Mouse (Mus musculus): Measurements from ENCODE around the gene Synrg. TPM values are rescaled to one million over a fixed set of nuclear protein-coding genes. Genes with fewer than 3 reads are reported as not detected.

The Synrg gene
- total RNA-seq, 2 experiments from 2014 or later: 31.3 to 36.1 TPM

- no peak for DNase-seq
These were observed 109.9 kb downstream of the Synrg start for GRCm38 (mm10) chr11:84073816-84074764.

- DNase-seq: no peak
These were observed 112.8 kb downstream of the Synrg start for GRCm38 (mm10) chr11:84077008-84077407.

GRCm38 (mm10) chr11:84078601-84079000 is 114.4 kb downstream of the Synrg start:
- no peak for DNase-seq

GRCm38 (mm10) chr11:84079361-84079760 is 115.1 kb downstream of the Synrg start:
- DNase-seq: no peak

GRCm38 (mm10) chr11:84079887-84080286 is 115.7 kb downstream of the Synrg start:
- no peak for DNase-seq

GRCm38 (mm10) chr11:84080327-84080726 is 116.1 kb downstream of the Synrg start:
- no peak for DNase-seq

- no peak for DNase-seq
These were observed 117.7 kb downstream of the Synrg start for GRCm38 (mm10) chr11:84081901-84082300.

GRCm38 (mm10) chr11:84090572-84090971 is 126.3 kb downstream of the Synrg start:
- no peak for DNase-seq

Other genes starting within 250 kb of the Synrg start
- gene Wfdc21, start 217.5 kb upstream of the Synrg start, total RNA-seq (2021): 1 to 10 TPM; 1.1 to 3.2 TPM
- 10 to 100 TPM; 10.1 to 14.4 TPM for gene Heatr6, start 210.7 kb upstream of the Synrg start, total RNA-seq (2021)
- gene Hnf1b, start 114.4 kb upstream of the Synrg start, total RNA-seq (2021): 1 to 10 TPM; 1.5 to 2.7 TPM
- 10 to 100 TPM; 18.3 to 18.6 TPM for gene Ddx52, start 22.4 kb upstream of the Synrg start, total RNA-seq (2021)
- gene Dusp14, start 104.8 kb downstream of the Synrg start, total RNA-seq (2021): 1 to 10 TPM; 3.0 to 4.0 TPM
- gene Tada2a, start 165.2 kb downstream of the Synrg start, total RNA-seq (2021): 10 to 100 TPM; 12.3 to 15.1 TPM
- gene Acaca, start 165.2 kb downstream of the Synrg start, total RNA-seq (2021): 10 to 100 TPM; 67.7 to 78.5 TPM
- not detected for gene Gm11437, start 203.0 kb downstream of the Synrg start, total RNA-seq (2021)